Mouse (Mus musculus): ENCODE data around the gene Ankrd33.
"Not testable (repeated sequence)": the region's sequence is repeated elsewhere in the genome, so short reads cannot be mapped to it uniquely, and the experiment has no call there.

Ankrd33 gene

DNA sequence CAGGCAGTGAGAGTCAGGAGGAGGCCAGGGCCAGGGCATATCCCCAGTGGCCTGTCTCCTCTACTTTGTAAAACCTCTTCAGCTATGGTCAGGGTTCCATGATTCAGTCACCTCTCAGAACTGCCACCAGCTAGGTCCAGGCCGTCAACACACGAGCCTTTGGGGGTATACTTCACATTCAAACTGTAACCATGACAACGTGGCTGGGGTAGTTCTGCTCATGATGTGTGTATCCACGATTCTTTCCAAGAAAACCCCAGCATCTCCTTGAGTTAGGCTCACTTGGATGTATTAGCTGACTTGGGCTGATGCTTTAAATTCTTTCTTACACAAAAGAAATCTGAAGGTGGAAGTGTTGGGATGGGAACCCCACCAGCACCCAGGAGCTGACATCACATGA, 27.3 kb upstream of the Ankrd33 start:
- DNase-seq: no peak

DNA sequence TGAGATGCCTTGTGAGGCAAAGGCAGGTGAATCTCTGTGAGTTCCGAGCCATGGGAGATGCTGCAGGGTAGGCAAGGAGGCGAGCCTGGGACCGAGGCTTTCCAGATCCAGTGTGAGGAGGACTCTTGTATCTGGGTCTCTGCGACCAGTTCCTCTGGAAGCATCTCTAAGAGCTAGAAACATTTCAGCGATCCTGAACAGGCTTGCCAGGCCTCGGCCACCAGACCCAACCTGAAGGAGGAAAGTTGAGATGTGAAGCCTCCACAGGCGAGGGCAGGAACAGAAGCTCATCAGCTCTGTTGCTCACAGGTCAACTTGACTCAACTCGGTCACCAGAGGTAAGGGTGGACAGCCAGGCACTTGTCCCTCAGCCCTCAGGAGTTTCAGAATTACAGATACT, 24.0 kb upstream of the Ankrd33 start:
- no peak for DNase-seq

DNA sequence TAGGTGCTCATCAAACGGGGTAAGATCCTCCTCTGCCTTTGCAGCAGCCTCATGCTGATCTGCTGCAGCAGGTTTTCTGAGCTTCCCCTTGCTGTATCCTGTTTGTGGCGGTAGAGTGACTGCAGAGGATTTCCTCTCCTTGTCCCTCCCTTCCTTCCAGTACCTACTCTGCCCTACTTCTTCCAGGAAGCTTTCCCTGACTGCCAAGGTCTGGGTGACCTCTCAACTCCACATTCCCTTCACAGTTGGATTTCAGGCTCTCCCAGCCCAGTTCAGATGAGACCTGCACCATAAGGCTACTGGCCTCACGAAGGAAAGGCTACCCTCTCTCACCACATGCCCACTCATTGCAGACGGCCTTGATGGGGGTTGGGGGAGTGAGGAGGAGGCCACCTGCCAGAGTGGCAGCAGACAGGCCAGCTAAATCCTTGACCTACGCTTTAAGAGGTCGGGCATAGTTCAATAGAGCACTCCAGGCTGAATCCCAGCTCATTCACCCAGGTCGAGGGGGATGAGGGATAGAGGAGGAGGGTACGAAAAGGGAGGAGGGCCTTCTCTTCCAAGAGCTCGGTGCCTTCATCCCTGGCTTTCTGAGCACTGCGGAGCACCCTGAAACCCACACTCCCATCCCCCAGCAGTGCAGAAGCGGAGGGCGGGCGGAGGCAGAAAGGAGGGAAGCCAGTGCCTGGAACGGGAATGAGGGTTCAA, 23.3 kb upstream of the Ankrd33 start:
- no peak for DNase-seq

DNA sequence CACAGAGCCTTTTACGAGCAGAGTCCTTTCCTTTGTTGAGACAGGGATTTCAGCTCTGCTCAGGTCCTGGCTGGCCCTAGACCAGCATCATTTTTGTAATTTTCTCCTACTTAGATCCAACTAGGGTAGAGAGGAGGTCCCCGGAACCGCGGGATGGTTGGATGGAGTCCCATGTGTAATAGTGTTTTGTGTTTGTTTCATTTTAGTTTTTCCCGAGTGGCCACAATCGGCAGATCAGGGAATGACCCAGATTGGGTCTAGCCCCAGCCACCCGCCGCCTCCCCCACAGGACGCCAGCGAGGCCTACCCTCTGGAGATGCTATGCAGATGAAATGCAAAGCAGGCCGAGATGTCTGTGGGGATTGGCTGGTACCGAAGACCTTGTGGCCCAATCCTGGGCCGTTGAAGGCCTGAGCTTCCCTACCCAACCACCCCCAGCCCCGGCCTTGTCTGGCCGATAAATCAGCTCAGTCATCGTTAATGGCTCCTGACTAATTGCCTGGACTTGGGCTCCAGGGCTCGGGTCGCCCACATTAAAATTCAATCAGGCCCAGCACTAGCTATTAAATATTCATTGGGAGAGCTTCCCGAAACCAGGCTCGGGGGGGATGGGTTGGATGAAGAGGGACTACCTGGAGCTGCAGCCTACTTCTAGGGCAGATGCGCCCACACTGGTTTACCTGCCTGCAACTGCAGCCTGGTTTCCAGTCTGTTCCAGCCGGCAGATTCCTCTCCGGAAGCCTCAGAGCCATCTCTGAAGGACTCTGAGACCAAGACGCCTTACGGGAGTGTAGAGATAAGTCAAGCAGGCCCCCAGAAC, 22.5 kb upstream of the Ankrd33 start:
- peak; percentile 51 for DNase-seq

DNA sequence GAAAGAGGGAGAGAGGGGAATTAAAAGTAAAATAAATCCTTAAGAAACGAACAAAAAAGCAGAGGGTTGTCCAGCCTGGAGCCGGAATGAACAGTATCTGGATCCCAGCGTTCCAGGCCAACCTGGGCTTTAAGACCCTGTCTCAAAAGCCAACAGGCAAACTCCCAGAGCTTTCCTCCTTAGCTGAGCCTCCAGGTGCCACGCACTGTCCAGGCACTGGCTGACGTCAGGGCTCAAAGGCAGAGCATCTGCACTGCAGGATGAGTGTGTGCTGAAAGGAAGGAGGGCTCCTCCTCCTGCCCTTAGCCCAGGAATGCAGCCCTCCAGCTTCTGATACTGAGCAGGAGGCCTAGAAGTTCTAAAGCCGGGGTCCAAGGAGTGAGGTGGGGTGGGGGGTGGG, 21.6 kb upstream of the Ankrd33 start:
- DNase-seq: no peak

DNA sequence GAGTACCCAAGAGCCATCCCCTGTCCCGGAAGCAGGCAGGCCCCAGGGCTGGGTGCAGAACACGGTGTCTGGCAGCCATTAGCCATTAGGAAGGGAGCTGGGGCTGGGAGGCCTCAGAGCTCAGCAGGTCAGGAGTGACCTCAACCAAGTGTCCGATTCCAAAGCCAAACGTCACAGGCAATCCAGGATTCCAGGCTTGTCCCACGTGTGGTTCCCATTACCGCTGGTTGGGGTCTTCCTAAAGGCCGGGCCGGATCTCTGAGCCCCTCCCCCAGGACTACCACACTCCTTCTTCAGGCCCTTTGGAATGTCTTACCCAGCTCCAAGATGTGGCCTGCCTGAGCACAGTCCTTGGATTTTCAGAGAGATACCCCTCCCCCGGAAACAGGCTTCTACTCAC, 20.6 kb upstream of the Ankrd33 start:
- no peak for DNase-seq

DNA sequence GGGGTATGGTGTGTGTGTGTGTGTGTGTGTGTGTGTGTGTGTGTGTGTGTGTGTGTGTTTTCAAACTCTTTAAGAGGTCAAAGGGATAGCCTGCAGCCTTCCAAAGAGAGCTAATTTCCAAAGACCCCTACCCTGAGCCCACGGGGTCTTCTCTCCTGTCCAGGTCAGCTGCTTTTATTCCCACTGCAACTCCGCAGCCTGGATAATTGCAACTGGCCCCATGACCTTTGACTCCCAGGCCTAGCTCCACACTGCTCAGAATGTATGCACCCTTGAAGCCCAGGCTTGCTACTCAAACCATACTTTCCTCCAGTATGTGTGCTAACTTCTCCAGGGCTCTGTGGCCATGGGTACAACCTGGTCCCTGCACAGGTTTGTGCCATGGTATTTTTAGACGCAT, 20.2 kb upstream of the Ankrd33 start:
- no peak for DNase-seq

DNA sequence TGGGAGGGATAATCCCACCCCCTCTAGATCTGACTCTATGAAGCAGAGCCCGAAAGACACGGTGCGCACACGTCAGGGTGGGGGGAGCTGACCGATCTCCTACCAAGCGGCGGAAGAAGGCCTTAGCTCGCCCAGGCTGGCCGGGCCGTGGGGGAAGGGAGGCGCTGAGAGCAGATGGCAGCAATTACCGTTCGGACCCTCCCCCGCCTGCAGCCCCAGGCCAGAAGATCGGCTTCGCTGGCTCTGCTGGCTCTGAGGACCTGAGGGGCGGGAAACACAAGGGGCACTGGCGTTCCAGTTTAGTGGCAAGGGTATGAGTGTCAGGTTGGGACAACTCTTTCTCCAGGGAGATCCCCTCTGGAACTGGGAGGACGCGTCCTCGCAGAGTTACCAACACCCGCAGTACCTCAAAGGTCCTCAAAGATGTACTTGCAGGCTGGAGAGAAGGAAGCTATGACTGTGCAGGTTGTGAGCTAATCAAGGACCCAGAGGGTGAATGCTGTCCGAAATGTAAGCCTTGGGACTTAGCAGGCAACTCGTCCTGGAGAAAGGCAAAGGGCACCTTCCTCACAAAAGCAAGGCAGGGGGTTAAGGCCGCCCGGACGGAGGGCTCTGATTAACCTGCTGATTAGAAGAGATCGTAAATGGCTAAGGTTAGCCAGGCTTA, 17.4 kb upstream of the Ankrd33 start:
- DNase-seq: no peak

DNA sequence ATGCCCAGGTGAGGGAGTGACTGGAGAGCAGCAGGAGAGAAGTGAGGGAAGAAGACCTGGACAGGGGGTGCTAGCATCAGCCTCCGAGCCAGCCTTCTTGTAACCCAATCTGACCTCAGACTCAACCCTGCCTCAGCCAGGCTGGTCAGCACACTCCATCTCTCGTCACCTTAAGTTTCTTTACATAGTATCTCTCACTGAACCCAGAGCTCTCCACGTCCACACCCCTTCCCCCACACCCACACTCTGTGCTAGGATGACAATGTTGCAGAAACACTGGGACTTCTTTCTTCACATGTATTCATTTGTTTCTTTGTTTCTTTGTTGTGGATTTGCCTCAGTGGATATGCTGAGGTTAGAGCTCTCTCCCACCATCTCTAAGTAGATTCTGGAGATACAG, 14.6 kb upstream of the Ankrd33 start:
- no peak for DNase-seq

DNA sequence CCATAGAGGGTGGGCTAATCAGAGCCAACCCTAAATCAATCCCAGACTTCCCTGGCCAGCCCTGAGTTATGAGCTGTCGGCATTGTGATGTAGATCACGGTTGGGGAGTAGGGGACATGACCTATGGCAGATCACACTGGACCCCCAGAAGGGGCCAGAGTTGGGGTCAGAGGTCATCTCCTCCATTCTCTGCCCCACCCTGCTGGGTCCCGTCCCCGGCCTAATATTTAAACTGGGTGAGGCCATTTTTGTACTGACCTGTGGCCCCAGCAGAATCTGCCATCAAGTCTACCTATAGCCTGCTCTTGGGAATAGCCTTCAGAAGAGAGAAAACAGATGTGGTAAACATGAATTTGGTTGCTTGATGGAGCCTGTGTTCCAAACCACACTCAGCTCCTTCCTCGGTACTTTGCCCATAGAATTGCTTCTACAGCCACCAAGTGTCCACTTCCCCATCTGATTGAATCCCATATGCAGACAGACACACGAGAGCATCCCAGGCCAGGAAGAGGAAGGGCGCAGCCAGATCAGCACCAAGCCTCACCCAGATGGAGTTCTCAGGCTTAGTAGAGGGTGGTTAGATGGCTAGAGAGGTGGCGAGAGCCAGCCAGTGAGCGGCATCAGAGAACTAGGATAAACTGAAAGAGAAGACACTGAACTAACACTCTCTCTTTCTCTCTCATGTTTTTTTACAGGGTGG, 11.8 kb upstream of the Ankrd33 start:
- DNase-seq: no peak

DNA sequence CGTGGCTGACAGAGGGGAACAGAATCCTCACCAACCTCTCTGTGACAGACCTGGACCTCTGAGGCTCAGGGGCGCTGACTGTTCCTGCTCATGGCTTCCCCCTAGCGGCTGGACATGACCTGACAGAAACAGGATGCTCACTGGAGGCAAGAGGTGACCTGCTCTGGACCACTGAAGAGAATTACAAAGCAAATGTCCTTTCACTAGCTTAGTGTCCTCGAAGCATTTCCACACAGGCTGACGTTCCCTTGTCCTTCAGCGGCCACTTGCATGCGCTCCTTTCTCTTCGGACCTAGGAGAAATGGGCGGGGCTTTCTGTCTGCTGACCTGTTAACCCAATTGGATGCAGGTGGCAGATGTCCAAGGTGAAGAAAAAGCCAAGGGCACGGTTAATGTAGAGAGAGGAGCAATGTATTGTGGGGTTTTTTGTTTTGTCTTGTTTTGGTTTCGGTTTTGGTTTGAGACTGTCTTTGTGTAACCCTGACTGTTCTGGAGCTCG, 10.0 kb upstream of the Ankrd33 start:
- DNase-seq: peak; percentile 69

DNA sequence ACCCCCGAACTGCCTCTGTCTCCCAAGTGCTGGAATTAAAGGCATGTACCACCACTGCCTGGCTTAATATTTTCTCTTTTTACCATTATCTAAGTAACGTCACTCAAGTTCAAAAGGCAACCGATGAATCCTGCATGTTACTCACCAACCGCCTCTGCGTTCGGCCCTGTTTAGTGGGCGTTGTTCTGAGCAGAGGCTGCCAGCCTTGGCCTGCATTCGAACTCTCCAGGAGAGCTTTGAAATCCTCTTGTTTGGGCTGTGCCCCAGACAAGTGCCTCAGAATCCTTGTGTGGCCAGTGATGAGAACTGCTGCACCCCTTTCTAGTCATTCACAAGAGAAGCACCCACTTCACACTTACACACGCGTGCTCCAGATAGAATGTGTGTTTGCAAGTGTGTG, 9.5 kb upstream of the Ankrd33 start:
- no peak for DNase-seq

DNA sequence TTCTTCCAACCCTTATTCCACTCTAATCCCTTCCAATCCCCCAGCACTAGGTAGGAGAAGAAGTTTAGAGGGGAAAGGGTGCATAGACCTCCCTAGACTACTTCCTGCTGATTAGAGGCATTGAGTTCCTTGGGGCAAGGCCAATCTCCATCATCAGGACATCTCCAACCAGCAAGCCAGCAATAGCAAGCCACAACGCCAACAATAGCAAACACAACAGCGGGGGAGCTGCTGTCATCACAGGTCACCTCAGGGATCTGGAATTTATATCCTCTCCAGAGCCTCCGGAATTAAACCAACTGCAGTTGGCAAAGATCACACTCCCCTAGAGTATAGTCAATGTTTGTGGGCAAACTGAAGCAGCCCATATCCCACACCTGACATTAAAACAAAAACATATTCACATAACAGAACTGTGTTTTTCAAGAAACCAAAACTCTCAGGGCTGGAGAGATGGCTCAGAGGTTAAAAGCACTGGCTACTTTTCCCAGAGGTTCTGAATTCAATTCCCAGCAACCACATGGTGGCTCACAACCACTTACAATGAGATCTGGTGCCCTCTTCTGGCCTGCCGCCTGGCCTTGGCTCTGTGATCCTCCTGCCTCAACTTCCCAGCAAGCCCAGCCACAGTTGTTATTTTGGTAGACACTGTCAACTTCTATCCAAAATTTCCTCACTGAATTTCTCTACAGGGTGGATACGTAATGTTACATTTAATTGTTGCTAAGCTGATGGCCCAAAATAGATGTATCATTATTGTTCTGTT, 7.5 kb upstream of the Ankrd33 start:
- DNase-seq: no peak

DNA sequence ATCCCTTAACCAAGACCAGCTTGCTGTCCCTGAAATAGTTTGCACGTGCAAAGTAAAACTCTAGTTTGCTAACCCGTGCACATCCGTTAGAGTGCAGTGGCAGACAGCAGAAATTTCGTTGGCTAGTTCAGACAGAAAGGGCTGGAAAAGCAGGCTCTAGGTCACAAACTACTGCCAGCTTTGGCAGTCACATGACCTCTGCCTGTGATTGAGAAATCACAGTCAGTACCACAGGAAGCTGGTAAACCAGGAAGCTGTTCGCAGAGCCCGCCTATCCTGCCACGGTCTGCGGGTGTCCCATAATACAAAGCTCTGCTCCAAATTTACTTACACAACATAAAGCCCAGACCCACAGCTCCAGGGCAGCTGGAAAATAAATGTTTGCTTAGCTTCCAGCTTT, 2.4 kb upstream of the Ankrd33 start:
- no peak for DNase-seq

DNA sequence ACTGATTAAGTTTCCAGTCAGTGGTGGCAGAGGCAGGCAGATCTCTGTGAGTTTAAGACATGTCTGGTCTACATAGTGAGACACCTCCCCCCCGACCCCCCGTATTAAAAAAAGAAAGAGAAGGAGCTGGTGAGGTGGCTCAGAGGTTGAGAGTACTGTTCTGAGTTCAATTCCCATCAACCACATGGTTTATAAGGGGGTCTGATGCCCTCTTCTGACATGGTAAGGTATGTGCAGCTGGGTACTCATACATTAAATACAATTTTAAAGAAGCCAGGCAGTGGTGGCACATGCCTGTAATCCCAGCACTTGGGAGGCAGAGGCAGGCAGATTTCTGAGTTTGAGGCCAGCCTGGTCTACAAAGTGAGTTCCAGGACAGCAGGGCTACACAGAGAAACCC, 1.8 kb upstream of the Ankrd33 start:
- DNase-seq: not testable (repeated sequence)

DNA sequence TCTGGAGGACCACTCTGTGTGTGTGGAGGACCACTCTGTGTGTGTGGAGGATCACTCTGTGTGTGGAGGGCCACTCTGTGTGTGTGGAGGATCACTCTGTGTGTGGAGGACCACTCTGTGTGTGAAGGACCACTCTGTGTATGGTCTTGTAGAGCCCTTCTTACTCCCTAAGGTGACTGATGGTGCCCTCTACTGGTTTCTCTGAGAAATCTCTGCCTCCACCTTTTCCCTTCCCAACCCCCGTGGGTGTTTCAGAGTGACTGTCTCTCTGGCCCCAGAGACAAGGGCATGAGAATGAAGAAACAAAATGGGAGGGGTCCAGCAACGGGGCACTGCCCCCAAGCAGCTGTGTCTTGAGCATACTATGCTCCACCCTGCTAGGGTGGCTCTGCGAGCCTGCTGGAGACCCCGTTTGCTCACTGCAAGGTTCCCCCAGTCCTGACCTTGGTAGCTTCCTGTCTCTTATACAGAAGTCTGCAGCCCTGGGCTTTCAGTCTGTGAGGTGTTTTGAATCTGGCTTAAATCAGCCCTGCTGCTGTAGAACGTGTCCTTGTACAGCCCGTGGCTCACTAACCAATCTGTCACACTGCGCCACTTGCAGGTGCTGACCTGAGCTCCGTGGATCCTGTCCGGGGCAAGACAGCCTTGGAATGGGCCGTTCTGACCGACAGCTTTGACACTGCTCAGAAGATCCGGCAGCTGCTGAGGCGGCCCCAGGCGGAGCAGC, 3.0 kb downstream of the Ankrd33 start:
- DNase-seq: no peak

DNA sequence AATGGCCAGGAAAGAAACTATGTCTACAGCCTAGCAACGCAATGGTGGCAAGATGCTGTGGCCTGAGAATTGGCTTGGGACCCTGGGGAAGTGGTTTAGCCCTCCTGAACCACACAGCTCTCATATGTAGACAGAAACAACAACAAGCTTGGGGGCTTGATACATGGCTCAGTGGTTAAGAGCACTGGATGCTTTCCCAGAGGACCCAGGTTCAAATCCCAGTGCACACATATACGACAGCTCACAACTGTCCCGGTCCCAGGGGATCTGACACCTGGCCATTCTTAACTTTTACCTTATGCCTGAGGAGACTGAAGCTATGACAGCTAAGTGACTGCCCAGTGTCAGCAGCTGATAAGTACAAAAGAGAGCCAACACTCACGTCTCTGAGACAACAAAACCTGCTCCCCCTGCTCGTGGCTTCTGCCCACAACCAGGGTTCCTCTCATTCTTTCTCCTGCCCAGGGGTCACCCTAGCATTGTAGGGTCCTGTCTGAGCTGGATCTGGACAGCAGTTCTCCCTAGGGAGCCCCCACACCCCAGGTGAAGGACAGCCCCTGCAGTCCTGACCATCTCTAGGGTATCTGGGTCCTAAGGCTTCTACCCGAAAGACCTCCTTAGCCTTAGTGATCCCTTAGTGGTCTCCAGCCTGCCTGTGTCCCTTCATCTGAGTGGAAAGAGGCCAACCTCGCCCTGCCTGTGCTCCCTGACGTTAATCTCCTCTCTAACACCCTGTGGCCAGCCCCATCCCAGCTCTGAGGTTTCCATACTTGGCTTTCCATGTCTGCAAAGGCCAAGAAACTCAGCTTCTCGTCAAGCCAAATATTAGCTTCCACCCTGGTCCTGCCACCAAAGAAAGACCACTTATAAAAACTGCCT, 6.1 kb downstream of the Ankrd33 start:
- DNase-seq: no peak

DNA sequence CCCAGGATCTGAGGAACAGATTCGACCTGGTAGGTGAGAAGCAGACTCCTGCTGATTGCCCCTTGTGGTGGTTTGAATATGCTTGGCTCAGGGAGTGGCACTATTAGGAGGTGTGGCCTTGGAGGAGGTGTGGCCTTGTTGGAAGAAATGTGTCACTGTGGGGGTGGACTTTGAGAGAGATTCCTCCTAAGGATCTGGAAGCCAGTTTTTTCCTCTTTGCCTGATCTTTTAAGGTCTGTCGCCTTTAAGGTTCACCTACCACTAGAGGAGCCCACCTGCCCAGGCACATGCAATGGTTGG, 6.7 kb downstream of the Ankrd33 start:
- DNase-seq: no peak

DNA sequence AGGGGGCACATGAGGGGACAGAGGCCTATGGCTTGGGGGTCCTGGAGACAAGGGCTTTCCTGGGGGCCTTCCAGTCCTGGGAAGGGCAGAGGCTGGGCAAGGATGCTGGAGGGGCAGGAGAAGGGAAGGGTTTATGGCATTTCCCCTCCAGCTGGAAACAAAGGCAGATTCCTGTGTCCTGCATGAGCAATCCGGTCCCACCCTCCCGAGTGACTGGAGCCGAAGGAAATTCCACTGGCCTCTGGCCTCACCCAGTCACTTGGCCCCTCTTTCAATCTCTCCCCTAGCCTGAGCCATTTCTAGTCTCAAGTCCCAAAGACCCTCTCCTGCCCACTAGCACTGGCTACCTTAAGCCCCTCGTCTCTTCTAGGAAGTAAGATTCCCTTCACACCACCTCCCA, 7.6 kb downstream of the Ankrd33 start:
- DNase-seq: no peak

DNA sequence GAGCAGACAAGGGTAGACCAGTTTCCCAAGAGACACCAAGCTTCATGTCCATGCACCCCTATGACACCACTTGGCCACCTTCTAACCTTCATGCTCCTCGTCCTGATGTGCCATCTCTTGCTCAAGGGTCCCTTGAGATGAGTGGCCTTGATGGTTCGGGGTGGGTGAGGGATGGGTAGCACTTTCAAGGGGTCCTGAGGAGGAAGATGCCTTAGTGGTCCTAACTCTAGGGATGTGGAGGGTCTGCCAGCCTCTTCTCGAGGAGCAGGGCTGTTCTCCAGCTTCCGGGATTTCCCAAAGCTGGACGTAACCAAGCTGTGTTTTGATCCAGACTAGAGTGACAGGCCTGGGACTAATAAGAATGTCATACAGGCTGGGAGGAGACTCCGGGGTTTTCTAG, 10.0 kb downstream of the Ankrd33 start:
- no peak for DNase-seq

Measured in cerebellum, adult 9-11 months (tissue).